Mouse (Mus musculus) midbrain, embryonic 12.5 days (tissue): Measurements from ENCODE around the gene Chst12. TPM values are rescaled to one million over a fixed set of nuclear protein-coding genes. Genes with fewer than 3 reads are reported as not detected.
"Not testable (repeated sequence)": the region's sequence is repeated elsewhere in the genome, so short reads cannot be mapped to it uniquely, and the experiment has no call there.

ENCODE experiments used
- ATAC-seq: fragments of 200-750 bp; cut with Nextera tagmentation; 2 replicates; pipeline ENCODE4 v1.8.0; 2017; ENCODE audit warnings: low read depth, moderate TSS enrichment, moderate library complexity; ENCODE audit not compliant: low FRiP score
- H3K27ac ChIP-seq: fragments of 300-500 bp; sonication (generic); replicated peaks from 2 replicates; pipeline ENCODE4 v1.5.1; 2016; ENCODE audit warnings: mild to moderate bottlenecking
- H3K27me3 ChIP-seq: fragments of 300-500 bp; sonication (generic); 2 replicates; pipeline ENCODE4 v1.6.1; 2016; ENCODE audit warnings: mild to moderate bottlenecking
- H3K36me3 ChIP-seq: fragments of 300-500 bp; sonication (generic); 2 replicates; pipeline ENCODE4 v1.6.1; 2016
- H3K4me1 ChIP-seq: fragments of 300-500 bp; sonication (generic); 2 replicates; pipeline ENCODE4 v1.6.1; 2016
- H3K4me2 ChIP-seq: fragments of 300-500 bp; sonication (generic); replicated peaks from 2 replicates; pipeline ENCODE4 v1.6.1; 2016; ENCODE audit warnings: mild to moderate bottlenecking, moderate library complexity
- H3K4me3 ChIP-seq: fragments of 300-500 bp; sonication (generic); 2 replicates; pipeline ENCODE4 v1.5.1; 2016; ENCODE audit warnings: mild to moderate bottlenecking
- H3K9ac ChIP-seq: fragments of 300-500 bp; sonication (generic); replicated peaks from 2 replicates; pipeline ENCODE4 v1.6.1; 2016; ENCODE audit warnings: mild to moderate bottlenecking, moderate library complexity
- H3K9me3 ChIP-seq: fragments of 300-500 bp; sonication (generic); 2 replicates; pipeline ENCODE4 v1.6.1; 2016; ENCODE audit warnings: mild to moderate bottlenecking
- WGBS: fragments of 180-500 bp; shearing (Covaris S2); methylation state at CpG from one replicate; pipeline ENCODE4 v1.1.7; 2016; 5-methylcytosine and 5-hydroxymethylcytosine counted together
- polyA plus RNA-seq: library from polyadenylated mRNA; unstranded; fragments of >200 nt; fragmentation: Nextera tagmentation; extraction: Ambion mirVana; gene quantifications from 2 replicates; pipeline ENCODE4 v1.2.1, GENCODE M21; 2016

Gene Chst12
- polyA plus RNA-seq, result 12.5 and 13.4 TPM in 2 replicates

DNA sequence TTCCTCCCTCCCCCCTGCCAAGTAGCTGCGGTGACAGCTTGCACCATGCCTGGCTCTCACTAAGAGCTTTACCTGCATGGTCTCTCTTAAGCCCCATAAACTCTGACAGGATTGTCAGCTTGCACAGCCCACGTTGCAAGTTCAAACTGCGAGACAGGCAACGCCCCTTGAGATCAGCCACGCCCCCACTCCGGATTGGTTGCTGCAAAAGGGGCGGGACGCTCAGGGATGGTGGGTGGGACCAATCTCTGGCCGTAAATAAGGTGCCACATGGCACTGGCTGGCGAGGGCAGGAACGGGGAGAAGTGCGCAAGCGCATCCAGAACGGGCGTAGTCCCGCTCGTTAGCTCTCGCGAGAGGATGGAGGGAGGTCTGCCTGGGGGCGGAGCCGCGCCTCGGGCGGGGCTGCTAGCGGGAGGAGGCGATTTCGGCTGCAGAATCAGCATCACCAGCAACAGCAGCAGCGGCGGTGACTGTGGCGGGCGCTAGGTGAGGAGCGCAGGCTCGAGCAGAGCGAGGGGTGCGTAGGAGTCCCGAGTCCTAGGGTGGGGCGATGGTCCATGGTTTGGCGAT, at the start of gene Chst12:
Gene Chst12 (plus strand): TSS at position 343 of the 573 bp plus-strand sequence.
- Histone ChIP-seq H3K27me3 (peaks cover 28% of the 10 kb centered on the region; the same call in 1 of the 2 replicates), H3K9me3 (no peaks in the 10 kb centered on the region), H3K4me3 (peak within 1 kb of the TSS; percentile 54), H3K9ac (peak within 1 kb of the TSS; percentile 66), H3K36me3 (no peaks in the 10 kb centered on the region), H3K27ac (peak within 1 kb of the TSS; percentile 35; the same call in 1 of the 2 replicates), H3K4me2 (peak within 1 kb of the TSS; percentile 57), H3K4me1 (peaks cover 63% of the 10 kb centered on the region)
- ATAC-seq, result peak; percentile 94
- under 1% methylated on average over 38 of the region's 38 CpGs for WGBS

DNA sequence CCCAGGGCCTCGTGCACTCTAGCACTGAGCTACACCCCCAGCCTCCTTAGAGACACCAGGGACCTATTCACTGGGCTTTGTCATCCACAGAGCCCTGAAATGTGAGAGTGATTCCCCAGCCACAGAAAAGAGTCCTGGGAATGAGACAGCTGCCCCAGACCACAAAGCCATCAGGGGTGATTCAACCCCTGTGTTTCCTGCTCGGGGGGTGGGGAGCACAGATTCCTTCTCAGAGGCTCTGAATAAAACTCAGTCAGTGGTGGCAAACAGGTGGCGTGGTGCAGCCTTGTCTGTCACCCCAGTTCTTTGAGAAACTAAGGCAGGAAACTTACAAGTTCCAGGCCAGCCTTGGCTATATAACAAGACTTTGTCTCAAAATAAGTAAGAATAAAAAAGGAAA, 43.9 kb upstream of the Chst12 start:
- peaks cover 7% of the 10 kb centered on the region for H3K9me3 ChIP-seq
- no peaks in the 10 kb centered on the region for H3K36me3 ChIP-seq
- no peak overlapping the region for H3K4me2 ChIP-seq
- 81% methylated on average over 3 of the region's 3 CpGs for WGBS
- no peak overlapping the region for H3K4me3 ChIP-seq
- no peak overlapping the region for H3K27ac ChIP-seq
- no peak overlapping the region for H3K9ac ChIP-seq
- H3K27me3 ChIP-seq, result no peaks in the 10 kb centered on the region
- H3K4me1 ChIP-seq, result no peaks in the 10 kb centered on the region
- ATAC-seq, result no peak

- WGBS, result 79% methylated on average over 2 of the region's 2 CpGs
- not testable (repeated sequence) for H3K4me2 ChIP-seq, H3K36me3 ChIP-seq, ATAC-seq, H3K9ac ChIP-seq, H3K27ac ChIP-seq, H3K9me3 ChIP-seq, H3K4me3 ChIP-seq, H3K27me3 ChIP-seq, H3K4me1 ChIP-seq
These were observed 42.2 kb upstream of the Chst12 start for GRCm38 (mm10) chr5:140463151-140463550.

DNA sequence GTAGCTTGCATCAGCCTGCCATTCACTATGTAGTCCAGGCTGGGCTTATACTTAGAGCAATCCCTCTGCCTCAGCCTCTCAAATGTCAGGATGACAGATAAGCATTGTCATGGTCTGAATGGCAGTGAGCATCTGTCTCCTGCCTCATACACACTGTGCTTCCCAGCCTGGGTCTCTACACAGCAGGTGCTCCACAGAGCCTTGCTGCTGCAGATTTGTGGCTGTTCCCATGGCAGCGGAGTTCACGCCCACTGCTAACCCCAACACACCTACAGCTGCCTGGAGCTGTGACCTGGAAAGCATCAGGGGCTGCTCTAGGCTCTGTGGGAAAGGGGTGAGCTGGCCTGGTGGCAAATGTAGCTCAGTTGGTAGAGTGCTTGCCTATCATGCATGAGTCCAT, 40.4 kb upstream of the Chst12 start:
- WGBS, result 76% methylated on average over 2 of the region's 2 CpGs
- no peaks in the 10 kb centered on the region for H3K27me3 ChIP-seq
- H3K9ac ChIP-seq, result no peak overlapping the region
- peaks cover 7% of the 10 kb centered on the region for H3K9me3 ChIP-seq
- H3K4me1 ChIP-seq, result no peaks in the 10 kb centered on the region
- ATAC-seq, result no peak
- H3K27ac ChIP-seq, result no peak overlapping the region
- H3K4me2 ChIP-seq, result no peak overlapping the region
- H3K4me3 ChIP-seq, result no peak overlapping the region
- H3K36me3 ChIP-seq, result no peaks in the 10 kb centered on the region

- ATAC-seq, result no peak
These were observed 33.0 kb upstream of the Chst12 start for GRCm38 (mm10) chr5:140472336-140472735.

GRCm38 (mm10) chr5:140481458-140481857, 23.9 kb upstream of the Chst12 start:
- no peak overlapping the region for H3K4me3 ChIP-seq
- H3K9me3 ChIP-seq, result no peaks in the 10 kb centered on the region
- no peak overlapping the region for H3K9ac ChIP-seq
- H3K27me3 ChIP-seq, result no peaks in the 10 kb centered on the region
- H3K27ac ChIP-seq, result no peak overlapping the region
- no peaks in the 10 kb centered on the region for H3K4me1 ChIP-seq
- ATAC-seq, result no peak
- H3K36me3 ChIP-seq, result no peaks in the 10 kb centered on the region
- WGBS, result 80% methylated on average over 4 of the region's 4 CpGs
- no peak overlapping the region for H3K4me2 ChIP-seq

More at GRCm38 (mm10) chr5:140472336-140472735, 33.0 kb upstream of the Chst12 start:
- no peaks in the 10 kb centered on the region for H3K4me1 ChIP-seq
- H3K4me2 ChIP-seq, result no peak overlapping the region
- H3K36me3 ChIP-seq, result no peaks in the 10 kb centered on the region
- no peak overlapping the region for H3K4me3 ChIP-seq
- no peaks in the 10 kb centered on the region for H3K9me3 ChIP-seq
- H3K27ac ChIP-seq, result no peak overlapping the region
- no peak overlapping the region for H3K9ac ChIP-seq
- H3K27me3 ChIP-seq, result no peaks in the 10 kb centered on the region
- 81% methylated on average over 3 of the region's 3 CpGs for WGBS

DNA sequence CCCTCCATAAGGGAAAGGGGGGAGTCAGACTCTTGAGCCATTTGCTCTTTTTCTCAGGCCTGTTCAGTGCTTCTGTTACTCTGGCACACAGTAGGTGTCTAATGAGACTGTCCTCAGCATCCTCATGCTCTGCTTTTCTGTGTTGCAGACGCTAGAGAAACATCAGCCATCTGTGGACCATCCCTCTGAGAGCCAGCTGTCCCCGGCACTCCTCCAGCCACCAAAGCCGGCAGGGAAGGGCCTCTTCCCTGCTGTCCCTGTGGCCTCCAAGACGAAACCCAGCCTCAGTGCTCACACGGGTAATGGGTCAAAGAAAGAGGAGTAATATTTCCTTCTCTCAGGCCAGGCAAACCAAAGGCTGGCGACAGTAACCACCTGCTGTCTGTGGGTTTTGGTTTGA, 14.2 kb upstream of the Chst12 start:
- Histone ChIP-seq H3K27me3 (no peaks in the 10 kb centered on the region), H3K4me2 (no peak overlapping the region), H3K9ac (no peak overlapping the region), H3K4me3 (no peak overlapping the region), H3K9me3 (no peaks in the 10 kb centered on the region), H3K36me3 (no peaks in the 10 kb centered on the region), H3K4me1 (no peaks in the 10 kb centered on the region), H3K27ac (no peak overlapping the region)
- WGBS, result 71% methylated on average over 6 of the region's 6 CpGs
- no peak for ATAC-seq

GRCm38 (mm10) chr5:140492684-140493233, 12.6 kb upstream of the Chst12 start:
- Histone ChIP-seq H3K36me3 (no peaks in the 10 kb centered on the region), H3K9ac (no peak overlapping the region), H3K4me3 (no peak overlapping the region), H3K9me3 (no peaks in the 10 kb centered on the region), H3K4me1 (no peaks in the 10 kb centered on the region), H3K4me2 (no peak overlapping the region), H3K27ac (no peak overlapping the region), H3K27me3 (no peaks in the 10 kb centered on the region)
- ATAC-seq, result no peak
- 41% methylated on average over 11 of the region's 11 CpGs for WGBS

DNA sequence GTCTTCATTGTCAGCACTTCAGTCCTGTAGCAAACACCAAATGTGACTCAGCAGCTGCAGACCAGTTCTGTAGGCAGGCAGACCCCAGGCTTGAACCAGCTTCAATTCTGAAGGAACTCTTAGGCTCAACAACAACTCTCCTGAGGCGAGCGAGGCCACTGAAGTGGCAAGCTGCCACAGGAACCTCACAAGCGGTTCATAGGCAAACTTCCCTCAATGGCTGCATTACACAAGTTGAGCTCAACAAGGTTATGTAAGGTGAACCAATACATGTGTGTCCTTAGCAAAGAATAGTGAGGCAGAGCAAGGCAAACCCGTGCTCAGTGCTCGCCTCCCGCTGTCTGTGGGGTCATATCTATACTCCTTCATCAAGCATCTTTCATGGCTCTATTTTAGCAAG, 7.2 kb upstream of the Chst12 start:
- H3K27ac ChIP-seq, result no peak overlapping the region

DNA sequence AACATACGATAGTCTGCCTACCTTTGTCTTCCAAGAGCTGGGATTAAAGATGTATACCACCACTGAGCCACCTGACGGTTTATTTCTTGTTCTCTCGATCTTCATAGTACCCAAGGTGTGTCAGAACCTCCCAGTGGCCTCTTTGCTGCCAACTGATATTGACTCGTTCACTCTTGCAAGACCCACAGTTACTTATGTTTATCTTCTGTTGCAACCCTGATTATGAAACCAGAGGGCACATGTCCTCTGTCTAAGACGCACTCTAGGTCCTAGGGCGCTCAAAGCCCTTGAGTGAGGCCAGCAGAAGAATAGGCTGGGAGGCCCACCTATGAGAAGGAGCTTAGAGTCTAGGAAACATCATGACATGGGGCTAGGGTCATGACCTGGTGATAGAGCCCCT, 4.6 kb upstream of the Chst12 start:
- ATAC-seq, result no peak
- 93% methylated on average over 6 of the region's 6 CpGs for WGBS
- no peak overlapping the region for H3K4me3 ChIP-seq
- no peaks in the 10 kb centered on the region for H3K9me3 ChIP-seq
- no peak overlapping the region for H3K9ac ChIP-seq
- peaks cover 28% of the 10 kb centered on the region; the same call in 1 of the 2 replicates for H3K27me3 ChIP-seq
- no peaks in the 10 kb centered on the region for H3K36me3 ChIP-seq
- no peak overlapping the region for H3K4me2 ChIP-seq
- H3K27ac ChIP-seq, result no peak overlapping the region
- peaks cover 21% of the 10 kb centered on the region for H3K4me1 ChIP-seq

More for the DNA sequence above, 7.2 kb upstream of the Chst12 start:
- Histone ChIP-seq H3K4me3 (no peak overlapping the region), H3K9ac (no peak overlapping the region), H3K9me3 (no peaks in the 10 kb centered on the region), H3K4me1 (peaks cover 12% of the 10 kb centered on the region), H3K36me3 (no peaks in the 10 kb centered on the region), H3K27me3 (peaks cover 12% of the 10 kb centered on the region; the same call in 1 of the 2 replicates), H3K4me2 (no peak overlapping the region)
- no peak for ATAC-seq
- WGBS, result 86% methylated on average over 6 of the region's 6 CpGs

GRCm38 (mm10) chr5:140501982-140502836, 3.1 kb upstream of the Chst12 start:
- ATAC-seq, result no peak
- Histone ChIP-seq H3K4me2 (peak overlapping the region; percentile 44), H3K4me1 (peaks cover 36% of the 10 kb centered on the region), H3K9me3 (no peaks in the 10 kb centered on the region), H3K4me3 (0 out of 2 replicates have a peak overlapping the region, but pooled peaks have one; percentile 12), H3K9ac (no peak overlapping the region; the same call in 1 of the 2 replicates), H3K36me3 (no peaks in the 10 kb centered on the region), H3K27ac (no peak overlapping the region), H3K27me3 (peaks cover 28% of the 10 kb centered on the region; the same call in 1 of the 2 replicates)
- WGBS, result 18% methylated on average over 14 of the region's 14 CpGs

GRCm38 (mm10) chr5:140502925-140503324, 2.4 kb upstream of the Chst12 start:
- not testable (repeated sequence) for H3K27ac ChIP-seq, H3K9ac ChIP-seq, H3K9me3 ChIP-seq, ATAC-seq, H3K36me3 ChIP-seq
- Histone ChIP-seq H3K27me3 (peaks cover 28% of the 10 kb centered on the region; the same call in 1 of the 2 replicates), H3K4me3 (peak overlapping the region; percentile 15; the same call in 1 of the 2 replicates), H3K4me1 (peaks cover 41% of the 10 kb centered on the region), H3K4me2 (peak overlapping the region; percentile 44)
- WGBS, result 2% methylated on average over 12 of the region's 12 CpGs
